Mouse (Mus musculus) T-helper 17 cell (primary cell): ENCODE measurements at regions not wholly inside any gene's neighbourhood (a gene's known extent, or its start where the extent isn't known, plus 50 kb on each side); places are given as distances from the start of the nearest gene placed in this dataset.

ENCODE experiments used
- in situ Hi-C, 2 experiments: fragments of 300-600 bp; cut with MboI, MseI; formaldehyde crosslinking; loops; 1 replicate in 1 of 2; 2 replicates in 1 of 2; pipeline ENCODE4 v1.15.1; 2025; ENCODE audit warnings: high pct_unique_total_duplicates in 2 of 2

DNA sequence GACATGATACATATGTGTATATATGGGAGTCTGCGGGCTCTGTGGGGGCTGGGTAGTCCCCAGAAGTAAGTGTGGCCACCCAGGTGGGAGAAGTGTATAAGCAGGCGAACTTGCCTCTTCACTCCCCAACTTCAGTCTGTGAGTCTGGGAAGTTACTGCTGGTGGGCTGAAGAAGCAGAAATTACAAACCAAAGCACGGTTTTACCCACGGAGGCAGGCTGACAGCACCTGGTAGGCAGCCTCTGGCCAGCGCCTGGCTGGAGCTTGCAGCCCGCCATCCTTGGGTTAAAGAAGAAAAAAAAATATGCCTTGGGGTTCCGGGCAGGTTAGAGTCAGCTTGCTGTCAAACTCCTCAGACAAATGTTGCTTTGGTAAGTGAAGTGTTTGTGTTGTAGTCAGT, 131.9 kb upstream of the Ubr2 start:
- in situ Hi-C loops = loop anchor here in 1 of 2 experiments (10.0 kb wide), 2 partner anchors 73 to 783 kb away; partner anchors contain the start of gene Foxp4

DNA sequence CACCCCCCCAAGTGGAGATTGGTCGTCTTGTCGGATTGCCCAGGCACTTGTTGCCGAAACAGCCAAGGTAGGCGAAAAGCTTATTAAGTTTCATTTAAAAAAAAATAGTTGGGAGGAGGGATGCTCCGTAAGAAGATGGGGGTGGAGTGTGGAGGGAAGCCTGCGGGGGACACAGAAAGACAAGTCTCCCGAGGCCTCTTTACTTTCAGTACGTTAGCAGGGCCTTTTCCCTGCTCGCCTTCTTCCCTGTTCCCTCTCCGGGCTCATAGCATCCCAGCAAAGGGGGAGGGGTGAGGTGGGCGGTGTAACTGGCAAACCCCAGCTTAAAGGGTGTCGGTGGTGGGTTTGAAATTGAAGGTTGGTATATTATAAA, 131.5 kb upstream of the Ubr2 start:
- in situ Hi-C loops = loop anchor here in 1 of 2 experiments (10.0 kb wide), 2 partner anchors 73 to 783 kb away; partner anchors contain the start of gene Foxp4

DNA sequence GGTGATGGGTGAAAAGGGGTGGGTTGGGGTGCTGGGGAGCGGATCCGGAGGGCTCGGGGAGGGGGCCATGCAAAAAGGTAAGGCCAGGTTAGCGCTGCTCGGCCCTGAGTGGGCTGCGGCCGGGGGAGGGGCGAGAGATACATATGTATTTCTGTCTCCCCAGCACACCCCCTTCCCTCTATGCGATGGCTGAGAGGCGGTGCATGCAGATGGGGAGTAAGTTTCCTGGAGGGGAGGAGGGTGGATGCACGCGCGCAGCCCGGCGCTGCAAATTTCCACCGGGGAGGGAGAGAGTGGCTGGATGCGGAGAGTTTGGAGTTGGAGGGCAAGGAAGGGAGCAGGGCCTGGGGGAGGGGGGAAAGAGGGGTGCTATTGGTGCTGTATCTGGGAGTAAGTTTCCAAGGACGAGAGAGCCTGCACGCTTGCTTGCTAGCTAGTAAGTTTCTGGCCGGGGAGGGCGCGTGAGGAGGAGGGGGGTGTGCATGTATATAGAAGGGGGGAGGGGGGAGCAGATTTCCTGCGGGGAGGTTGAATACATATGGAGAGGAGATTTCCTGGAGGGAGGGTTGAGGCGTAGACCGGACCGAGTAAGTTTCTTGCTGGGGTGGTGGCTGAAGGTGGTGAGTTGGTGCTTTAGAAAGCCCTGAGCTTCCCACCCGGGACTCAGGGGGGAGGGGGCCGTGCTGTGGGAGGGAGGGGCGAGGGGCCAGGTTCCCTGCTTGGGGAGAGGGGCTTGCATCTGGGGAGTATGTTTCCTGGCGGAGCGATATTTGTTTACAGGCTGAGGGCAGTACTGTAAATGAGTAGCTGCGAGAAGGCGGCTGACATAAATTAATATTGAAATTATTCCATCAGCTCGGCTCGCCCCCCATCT, 130.8 kb upstream of the Ubr2 start:
- in situ Hi-C loops = loop anchor here in 1 of 2 experiments (10.0 kb wide), 2 partner anchors 74 to 784 kb away; partner anchors contain the start of gene Foxp4

DNA sequence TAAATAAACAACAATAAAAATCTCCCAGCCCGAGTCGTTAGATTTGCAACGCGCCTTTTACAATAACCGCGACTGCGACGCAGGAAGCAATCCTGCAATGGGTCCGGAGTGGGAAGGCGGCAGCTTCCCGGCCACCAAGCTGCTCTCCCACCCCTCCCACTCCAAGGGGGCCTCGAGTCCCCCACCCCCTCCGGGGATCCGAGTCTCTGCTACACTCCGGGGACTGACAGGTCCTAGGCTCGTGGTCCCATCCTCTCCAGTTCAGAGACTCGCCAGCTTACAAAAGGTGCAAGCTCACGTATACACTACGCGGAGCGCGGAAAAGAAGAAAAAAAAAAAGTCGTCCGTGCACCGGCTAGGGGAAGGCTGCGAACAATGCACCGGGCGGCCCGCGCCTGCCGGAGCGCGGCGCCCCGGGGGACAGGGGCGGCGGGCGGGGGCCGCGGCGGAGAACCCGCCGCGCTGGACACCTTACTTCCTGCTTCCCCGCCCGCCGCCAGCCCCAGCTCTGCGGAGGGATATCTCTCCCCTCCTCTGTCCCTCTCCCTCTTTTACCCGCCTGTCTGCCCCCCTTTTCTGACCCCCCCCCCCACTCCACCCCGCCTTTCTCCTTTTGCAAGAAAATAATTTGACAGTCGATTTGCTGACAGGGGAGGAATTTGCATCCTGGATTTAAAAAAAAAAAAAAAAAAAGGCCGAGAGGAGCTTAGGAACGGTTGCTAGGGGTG, 130.0 kb upstream of the Ubr2 start:
- in situ Hi-C loops = loop anchor here in 1 of 2 experiments (10.0 kb wide), 2 partner anchors 74 to 784 kb away; partner anchors contain the start of gene Foxp4

DNA sequence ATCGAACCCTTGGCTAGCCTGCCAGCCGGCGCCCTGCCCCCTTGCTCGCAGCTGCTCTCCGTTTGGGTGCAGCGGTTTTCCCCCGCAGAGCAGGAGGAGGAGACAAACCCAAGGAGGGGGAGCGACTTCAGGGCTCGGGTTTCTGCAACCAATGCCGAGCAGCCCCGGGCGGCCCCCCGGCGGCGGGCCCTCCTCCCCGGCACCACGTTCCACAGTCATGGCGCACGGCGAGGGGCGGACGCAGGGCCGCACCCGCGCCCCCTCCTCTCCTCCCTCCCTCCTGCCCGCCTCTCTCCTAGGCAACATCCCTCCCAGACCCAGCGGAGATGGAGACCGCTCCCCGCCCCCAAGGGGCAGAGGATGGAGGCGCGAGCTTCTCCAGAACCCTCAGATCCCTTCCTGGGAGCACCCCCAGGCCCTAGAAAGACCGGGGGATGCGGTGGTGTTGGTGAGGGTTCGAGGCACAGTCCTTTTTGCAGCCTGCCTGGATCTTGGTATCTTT, 129.4 kb upstream of the Ubr2 start:
- in situ Hi-C loops = loop anchor here in 1 of 2 experiments (10.0 kb wide), 2 partner anchors 75 to 785 kb away; partner anchors contain the start of gene Foxp4

DNA sequence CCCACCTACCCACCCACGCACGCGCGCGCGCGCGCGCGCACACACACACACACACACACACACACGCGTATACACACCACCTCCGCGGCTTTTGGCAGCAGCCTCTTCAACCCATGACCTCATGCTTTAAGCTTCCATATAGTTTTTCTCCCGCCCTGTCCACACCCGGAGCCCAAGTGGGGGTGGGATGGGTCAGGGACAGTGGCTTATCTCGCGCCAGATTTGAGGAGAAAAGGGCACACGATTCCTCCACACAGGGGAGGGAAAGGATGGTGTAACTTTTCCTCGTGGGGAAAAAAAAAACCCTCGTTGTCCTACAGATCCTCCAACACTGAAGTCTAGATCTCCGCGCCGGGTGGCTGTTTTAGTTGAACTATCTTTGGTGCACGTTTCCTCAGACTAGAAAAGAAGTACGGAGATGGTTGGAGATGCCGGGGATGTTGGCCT, 128.8 kb upstream of the Ubr2 start:
- in situ Hi-C loops = no loop called here

DNA sequence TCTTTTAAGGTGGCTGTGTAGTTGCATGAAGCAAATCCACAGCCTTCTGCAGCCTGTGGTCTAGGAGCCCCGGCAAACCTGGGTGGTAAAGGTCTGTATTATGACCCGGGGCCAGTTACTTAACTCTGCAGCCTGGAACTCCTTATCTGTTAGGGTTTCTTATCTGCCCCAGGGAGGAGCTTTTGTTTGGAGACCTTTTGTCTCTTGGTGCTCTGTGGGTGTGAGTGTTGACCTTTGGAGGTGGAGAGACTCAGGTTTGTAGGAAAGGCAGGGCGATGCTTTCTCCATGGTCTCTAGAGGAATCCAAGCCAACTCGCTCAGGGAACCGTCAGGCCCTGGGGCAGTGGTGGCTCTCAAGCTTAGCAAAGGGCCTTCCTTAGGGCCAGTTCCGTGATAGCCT, 127.8 kb upstream of the Ubr2 start:
- in situ Hi-C loops = no loop called here

DNA sequence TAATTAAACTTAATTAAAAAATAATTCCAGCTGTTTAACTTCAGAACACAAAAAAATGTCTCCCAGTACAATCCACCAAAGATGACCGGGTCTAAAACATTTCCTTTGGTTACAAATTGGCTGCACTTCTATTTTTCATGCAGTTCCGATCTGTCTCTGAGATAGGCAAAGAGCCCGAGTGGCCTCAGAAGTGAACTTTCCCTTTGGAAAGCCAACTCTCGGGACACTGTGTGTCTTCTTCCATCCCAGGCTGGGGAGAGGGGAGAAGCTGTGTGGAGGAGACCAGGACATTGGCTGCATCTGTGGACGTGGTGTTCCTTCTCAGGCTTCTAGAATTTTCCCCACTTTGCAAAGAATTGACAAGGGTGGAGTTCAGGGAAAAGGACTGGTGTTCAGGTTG, 125.0 kb upstream of the Ubr2 start:
- in situ Hi-C loops = no loop called here

DNA sequence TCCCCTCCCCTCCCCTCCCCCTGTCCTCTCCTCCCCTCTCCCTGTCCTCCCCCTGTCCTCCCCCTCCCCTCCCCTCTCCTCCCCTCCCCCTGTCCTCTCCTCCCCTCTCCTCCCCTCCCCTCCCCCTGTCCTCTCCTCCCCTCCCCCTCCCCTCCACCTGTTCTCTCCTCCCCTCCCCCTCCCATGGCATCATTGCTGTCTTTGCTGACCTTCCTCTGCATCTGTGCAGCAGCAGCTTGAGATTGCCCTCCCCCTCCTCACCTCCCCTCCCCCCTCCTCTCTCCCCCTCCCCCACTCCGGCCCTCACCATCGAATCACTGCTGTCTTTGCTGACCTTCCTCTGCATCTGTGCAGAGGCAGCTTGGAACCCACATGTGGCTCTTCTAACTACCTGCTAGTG, 123.4 kb upstream of the Ubr2 start:
- in situ Hi-C loops = no loop called here

DNA sequence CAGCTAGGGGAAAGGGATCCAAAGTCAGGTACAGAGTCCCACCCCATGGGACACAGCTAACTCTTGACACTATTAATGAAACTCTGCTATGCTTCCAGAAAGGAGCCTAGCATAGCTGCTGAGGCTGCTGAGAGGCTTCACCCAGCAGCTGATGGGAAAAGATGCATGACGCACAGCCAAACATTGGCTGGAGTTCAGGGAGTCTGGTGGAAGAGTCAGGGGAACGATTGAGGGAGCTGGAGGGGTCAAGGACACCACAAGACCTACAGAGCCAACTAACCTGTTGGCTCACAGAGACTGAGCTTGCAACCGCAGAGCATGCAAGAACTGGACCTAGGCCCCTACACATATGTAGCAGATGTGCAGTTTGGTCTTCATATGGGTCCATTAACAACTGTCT, 117.2 kb upstream of the Ubr2 start:
- in situ Hi-C loops = no loop called here

DNA sequence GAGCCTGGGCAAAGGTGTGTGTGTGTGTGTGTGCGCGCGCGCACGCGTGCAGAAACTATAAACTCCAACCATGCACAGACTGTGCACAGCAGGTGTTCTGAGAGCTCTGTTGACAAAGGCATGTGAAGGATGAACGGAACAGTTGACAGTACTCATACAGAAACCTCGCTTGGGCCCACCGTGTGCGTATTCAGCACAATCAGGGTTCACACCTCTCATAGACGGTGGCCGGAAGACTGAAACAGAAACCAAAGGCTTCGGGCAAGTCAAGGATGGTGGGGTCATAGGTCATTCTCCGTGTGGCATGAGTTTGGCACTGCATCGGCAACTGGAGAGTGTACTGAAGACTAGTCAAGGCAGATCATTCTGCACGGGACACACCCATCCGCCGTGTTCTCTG, 113.2 kb upstream of the Ubr2 start:
- in situ Hi-C loops = no loop called here

DNA sequence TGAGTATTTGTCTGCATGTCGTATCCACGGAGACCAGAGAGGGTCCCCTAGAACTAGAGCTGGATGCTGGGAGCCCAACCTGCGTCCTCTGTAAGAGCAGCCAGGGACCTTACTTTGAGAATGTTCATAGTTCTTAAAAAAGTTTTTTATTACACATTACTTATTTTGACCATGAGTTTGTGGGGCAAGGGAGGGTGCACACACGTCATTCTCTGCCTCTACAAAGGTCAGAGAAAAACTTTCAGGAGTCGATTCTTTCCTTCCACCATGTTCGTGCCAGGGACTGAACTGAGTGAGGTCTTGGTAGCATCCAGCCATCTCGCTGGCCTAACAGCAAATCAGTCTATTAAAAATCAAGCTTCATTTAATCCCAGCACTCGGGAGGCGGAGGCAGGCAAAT, 111.9 kb upstream of the Ubr2 start:
- in situ Hi-C loops = no loop called here

DNA sequence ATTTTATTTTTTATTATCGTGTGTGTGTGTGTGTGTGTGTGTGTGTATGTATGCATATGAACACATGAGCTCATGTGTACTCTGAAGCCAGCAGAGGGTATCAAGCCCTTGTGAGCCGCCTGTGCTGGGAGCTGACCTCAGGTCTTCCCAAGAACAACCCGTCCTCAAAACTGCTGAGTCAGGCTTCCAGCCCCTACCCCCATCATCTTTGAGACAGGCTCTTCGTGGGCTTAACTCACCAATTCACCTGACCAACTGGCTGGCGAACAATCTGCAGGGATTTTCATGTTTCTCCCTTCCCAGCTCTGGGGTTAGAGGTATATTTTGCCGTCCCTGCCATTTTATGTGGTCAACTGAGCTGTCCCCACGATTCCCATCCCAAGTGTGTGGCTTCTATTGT, 107.7 kb upstream of the Ubr2 start:
- in situ Hi-C loops = no loop called here

DNA sequence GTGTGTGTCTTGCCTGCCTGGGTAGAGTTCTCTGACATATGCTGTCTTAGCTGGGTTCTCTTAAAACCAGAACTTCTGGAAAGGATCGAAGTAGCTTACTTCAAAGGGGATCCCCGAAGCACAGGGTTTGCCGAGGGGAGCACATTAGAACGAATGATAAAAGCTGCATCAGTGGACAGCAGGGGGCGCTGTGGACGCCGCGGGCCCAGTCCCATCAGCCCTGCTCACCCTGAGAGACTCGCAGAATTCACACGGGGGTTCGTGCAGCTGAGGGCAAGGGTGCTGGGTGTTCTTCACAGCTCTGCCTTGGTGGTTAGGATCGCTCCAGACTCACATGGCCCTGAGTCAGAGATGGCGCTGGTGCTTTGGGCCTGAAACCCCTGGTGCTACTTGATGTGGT, 105.4 kb upstream of the Ubr2 start:
- in situ Hi-C loops = no loop called here

DNA sequence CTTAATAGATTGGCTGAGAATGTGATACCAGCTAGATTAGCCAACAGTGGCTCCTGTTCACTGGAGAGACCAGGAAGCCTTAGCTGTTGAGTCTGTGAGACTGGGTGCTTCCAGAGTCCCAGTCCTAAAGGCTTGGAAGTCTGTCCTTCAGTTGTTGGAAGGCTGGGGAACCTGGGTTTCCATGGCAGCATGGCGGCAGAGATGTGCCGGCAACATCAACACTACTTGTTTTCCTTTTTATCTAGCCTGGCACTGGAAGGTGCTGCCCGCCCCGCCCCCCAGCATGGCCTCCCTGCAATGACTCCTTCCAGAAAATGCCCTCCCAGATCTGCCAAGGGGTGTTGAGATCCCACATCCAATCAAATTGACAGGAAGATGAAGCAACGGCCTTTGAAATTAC, 104.8 kb upstream of the Ubr2 start:
- in situ Hi-C loops = no loop called here

DNA sequence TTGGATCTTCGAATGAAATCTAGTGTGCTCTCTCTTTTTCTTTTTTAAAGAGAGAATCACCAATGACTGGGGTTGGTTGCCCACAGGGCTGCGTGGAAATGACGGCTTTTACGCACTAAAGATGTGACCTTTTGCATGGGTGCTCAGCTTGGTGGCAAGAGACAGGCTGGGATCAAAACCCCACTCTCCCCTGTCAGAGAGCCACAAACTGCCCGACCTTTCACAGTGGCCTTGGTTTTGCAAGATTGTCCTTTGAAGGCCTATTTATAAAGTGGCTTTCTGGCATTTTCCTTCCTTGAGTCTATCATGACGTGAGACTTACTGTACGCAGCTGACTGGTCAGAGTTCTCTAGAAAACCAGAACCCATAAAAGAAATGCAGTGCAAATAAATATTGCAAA, 104.4 kb upstream of the Ubr2 start:
- in situ Hi-C loops = loop anchor here (5.0 kb wide), 1 partner anchor 77 kb away; no protein-coding TSS in a partner anchor

DNA sequence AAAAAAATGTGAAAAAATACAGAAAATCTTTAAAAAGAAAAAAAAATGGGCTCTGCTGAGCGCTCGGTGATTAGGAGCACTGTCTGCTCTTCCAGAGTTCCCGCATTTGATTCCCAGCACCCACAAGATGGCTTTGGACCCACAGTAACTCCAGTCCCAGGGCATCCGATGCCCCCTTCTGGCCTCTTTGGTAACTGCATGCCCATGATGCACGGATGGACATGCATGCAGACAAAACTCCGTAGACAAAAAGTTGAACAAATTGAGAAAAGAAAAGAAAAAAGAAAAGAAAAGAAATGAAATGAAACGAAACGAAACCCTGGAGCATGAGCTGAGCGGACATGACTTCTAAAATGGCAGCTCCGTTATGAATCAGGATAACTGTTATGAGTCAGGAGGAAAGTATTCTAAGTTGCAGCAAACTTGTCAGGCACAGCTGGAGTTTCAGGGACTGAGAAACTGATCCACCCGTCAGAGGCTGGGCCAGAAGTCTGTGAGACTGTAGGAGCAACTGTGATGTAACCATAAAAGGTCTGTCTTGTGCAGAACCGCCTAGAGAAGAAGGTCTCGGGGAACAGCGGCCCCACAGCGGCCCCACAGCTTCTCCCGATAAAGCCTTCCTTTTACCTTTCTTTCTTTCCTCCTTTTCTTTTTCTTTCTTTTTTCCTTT, 102.3 kb upstream of the Ubr2 start:
- in situ Hi-C loops = loop anchor here (5.0 kb wide), 1 partner anchor 75 kb away; no protein-coding TSS in a partner anchor

DNA sequence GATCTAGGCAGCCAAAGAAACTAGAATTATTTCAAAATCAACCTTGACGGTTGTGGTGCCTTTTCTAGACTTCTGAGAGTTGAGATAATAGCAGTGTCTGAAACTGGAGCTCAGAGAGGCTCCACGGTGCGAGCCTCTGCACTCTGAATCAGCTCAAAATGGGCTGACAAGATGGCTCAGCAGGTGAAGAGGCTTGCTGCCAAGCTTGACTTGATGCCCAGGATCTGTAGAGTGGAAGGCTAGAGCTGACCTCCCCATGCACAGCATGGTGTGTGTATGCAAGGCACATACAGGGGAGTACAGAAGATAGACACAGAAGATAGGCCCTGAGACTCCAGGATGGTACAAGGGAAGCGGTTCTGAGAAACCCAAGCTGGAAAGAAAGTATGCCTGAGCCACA, 100.5 kb upstream of the Ubr2 start:
- in situ Hi-C loops = loop anchor here (5.0 kb wide), 1 partner anchor 74 kb away; no protein-coding TSS in a partner anchor

DNA sequence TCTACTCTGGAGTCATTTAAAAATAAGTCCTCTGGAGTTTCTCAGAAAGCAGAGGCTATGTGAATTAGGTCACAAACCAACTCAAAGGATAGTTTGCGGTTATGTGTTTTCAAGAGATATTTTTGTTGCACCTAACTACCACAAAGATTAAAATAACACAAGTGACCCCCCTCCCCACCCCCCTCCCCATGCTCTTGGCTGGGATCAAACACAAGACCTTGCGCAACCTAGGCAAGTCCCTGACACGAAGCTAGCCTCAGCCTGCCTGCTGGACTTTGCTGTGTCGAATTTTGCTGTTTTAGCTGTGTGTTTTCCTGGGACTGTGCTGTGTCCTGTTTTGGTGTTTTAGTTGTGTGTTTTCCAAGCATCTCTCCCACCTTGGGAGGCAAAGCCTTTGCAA, 94.0 kb upstream of the Ubr2 start:
- in situ Hi-C loops = no loop called here

DNA sequence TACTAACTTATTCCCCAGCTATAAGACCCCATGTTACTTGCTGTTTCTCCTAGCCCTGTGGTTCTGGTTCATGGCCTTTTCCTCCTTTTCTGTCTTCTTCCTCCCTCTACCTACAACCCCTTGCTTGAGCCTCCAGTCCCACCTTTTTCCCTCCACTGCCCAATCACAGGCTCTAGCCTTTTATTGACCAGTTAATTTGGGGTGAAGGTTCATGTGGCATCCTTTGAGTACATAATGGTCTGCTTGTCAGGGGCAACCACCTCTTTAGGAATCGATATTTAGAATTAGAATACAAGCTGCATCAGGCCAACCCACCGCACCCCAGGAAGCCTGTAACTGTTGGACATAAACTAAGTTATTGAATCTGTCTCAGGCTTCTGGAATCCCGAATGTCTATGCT, 84.8 kb upstream of the Ubr2 start:
- in situ Hi-C loops = no loop called here

DNA sequence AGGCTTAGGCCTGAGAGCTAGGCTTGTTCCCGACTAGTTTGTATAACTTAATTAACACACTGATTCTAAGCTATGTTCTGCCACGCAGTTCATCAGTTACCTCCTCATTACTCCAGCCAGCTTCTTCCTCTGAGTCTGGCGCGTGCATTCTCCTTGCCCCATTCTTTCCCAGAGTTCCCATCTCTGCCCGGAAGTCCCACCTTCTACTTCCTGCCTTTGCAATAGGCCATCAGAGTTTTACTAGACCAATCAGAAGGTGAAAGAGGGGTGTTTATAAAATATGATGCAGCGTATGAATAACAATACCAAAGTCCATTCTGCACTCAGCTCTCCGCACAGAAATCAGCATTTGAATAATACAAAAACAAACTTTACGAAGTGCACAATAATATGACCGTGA, 81.7 kb upstream of the Ubr2 start:
- in situ Hi-C loops = no loop called here

DNA sequence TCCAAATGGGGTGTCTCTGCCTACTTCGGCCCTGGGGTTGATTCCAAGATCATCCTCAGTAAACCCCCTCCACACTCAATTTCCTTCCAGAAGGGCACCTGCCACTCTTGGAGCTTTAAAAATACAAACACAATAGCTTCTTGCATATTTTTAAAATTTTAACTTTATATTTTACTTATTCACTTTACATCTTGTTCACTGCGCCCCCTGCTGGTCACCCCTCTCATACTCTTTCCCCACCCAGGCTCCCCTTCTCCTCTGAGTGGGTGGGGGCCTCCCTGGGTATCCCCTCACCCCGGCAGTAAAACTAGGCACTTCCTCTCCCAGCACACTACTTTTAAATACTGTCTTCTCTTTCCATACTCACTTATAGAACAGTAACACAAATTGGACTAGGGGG, 79.4 kb upstream of the Ubr2 start:
- in situ Hi-C loops = no loop called here
